Mouse (Mus musculus) liver, embryonic 14.5 days (tissue): Measurements from ENCODE around the gene Slc38a1. TPM values are rescaled to one million over a fixed set of nuclear protein-coding genes. Genes with fewer than 3 reads are reported as not detected.
A peak's percentile ranks its signal among the peaks of the same experiment; 100 is the strongest.

Experiments used
- ATAC-seq: fragments of 200-750 bp; cut with Nextera tagmentation; 2 replicates; pipeline ENCODE4 v1.8.0; 2017; ENCODE audit warnings: moderate number of reproducible peaks, mild to moderate bottlenecking, moderate library complexity; ENCODE audit not compliant: insufficient read depth
- DNase-seq, 3 experiments: peaks; one replicate each; pipeline ENCODE4 v3.0.0-alpha.2; 2012 to 2013; ENCODE audit warnings: low read depth in 3 of 3, low spot score in 3 of 3
- H3K27ac ChIP-seq: fragments of 300-500 bp; sonication (generic); 2 replicates; pipeline ENCODE4 v1.5.1; 2014; ENCODE audit warnings: moderate library complexity, mild to moderate bottlenecking, control low read depth, inconsistent platforms
- H3K27me3 ChIP-seq: fragments of 300-500 bp; sonication (generic); 2 replicates; pipeline ENCODE4 v1.6.1; 2014; ENCODE audit warnings: mild to moderate bottlenecking, low read length, moderate library complexity; ENCODE audit not compliant: control insufficient read depth, insufficient read depth
- H3K36me3 ChIP-seq: fragments of 300-500 bp; sonication (generic); replicated peaks from 2 replicates; pipeline ENCODE4 v1.6.1; 2014; ENCODE audit warnings: low read depth; ENCODE audit not compliant: control insufficient read depth, insufficient read depth
- H3K4me1 ChIP-seq, 2 experiments: fragments of 200-500 bp in 1 of 2; fragments of 300-500 bp in 1 of 2; sonication (generic) in 1 of 2; replicated peaks; 2 replicates each; pipeline ENCODE4 v1.6.1; 2012 to 2014; ENCODE audit warnings: antibody characterized with exemption in 1 of 2, inconsistent platforms in 1 of 2, low read length in 1 of 2; ENCODE audit not compliant: control insufficient read depth in 2 of 2, insufficient read depth in 2 of 2
- H3K4me2 ChIP-seq: fragments of 300-500 bp; sonication (generic); 2 replicates; pipeline ENCODE4 v1.6.1; 2014; ENCODE audit warnings: low read depth, mild to moderate bottlenecking, control low read depth, moderate library complexity
- H3K4me3 ChIP-seq, 2 experiments: fragments of 200-500 bp in 1 of 2; fragments of 300-500 bp in 1 of 2; sonication (generic) in 1 of 2; 2 replicates each; pipeline ENCODE4 v1.5.1; 2012 to 2014; ENCODE audit warnings: low read depth in 2 of 2, low read length in 2 of 2, mild to moderate bottlenecking in 2 of 2, control low read depth in 1 of 2, inconsistent platforms in 1 of 2, moderate library complexity in 1 of 2; ENCODE audit not compliant: insufficient read depth in 1 of 2
- H3K9ac ChIP-seq: fragments of 300-500 bp; sonication (generic); replicated peaks from 2 replicates; pipeline ENCODE4 v1.6.1; 2014; ENCODE audit warnings: mild to moderate bottlenecking, control low read depth, moderate library complexity
- H3K9me3 ChIP-seq: fragments of 300-500 bp; sonication (generic); 2 replicates; pipeline ENCODE4 v1.6.1; 2016; ENCODE audit warnings: low read length, mixed read lengths; ENCODE audit not compliant: control insufficient read depth
- CTCF ChIP-seq: IDR thresholded peaks from 2 replicates; pipeline ENCODE4 v1.5.1; 2016; ENCODE audit warnings: antibody characterized with exemption, low read depth, control low read depth
- EP300 ChIP-seq: IDR thresholded peaks from 2 replicates; pipeline ENCODE4 v1.6.1; 2016; ENCODE audit warnings: antibody characterized with exemption, low read depth
- WGBS: fragments of 180-500 bp; shearing (Covaris S2); extraction: QIAGEN DNeasy Blood & Tissue Kit; methylation state at CpG from one replicate; pipeline ENCODE4 v1.1.7; 2014; ENCODE audit not compliant: insufficient replicate concordance; 5-methylcytosine and 5-hydroxymethylcytosine counted together
- polyA plus RNA-seq, 2 experiments: library from polyadenylated mRNA; depleted of rRNA in 1 of 2; stranded (reverse) in 1 of 2; unstranded in 1 of 2; fragments of >200 nt; fragmentation: Nextera tagmentation in 1 of 2; extraction: Ambion mirVana in 1 of 2; gene quantifications; 2 replicates each; pipeline versions ENCODE4 v1.2.1 to v1.2.3; 2012 to 2014

Gene Slc38a1
- polyA plus RNA-seq, 2 experiments: 9.3 to 15.5 TPM

DNA sequence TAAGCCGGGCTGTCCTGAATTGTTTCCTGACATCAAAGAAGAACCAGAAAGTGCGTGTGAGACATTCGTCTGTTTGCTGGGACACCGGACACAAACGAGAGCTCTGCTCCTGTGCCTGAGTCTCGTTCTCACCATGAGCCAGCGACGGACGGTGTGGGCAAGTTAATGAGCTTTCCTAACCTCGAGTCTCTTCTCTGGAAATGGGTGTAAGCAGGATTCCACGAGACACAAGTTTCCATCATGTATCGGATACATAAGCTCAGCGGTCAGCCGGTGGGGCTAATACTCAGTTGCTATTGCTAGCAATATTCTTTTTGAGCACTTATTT lies 15.5 kb upstream of the Slc38a1 start:
- DNase-seq (no peak), ATAC-seq (no peak)
- WGBS: 73% methylated on average over 14 of the region's 14 CpGs
- Histone ChIP-seq H3K27me3 (no peaks in the 10 kb centered on the region), H3K9ac (no peak overlapping the region), H3K4me3 (no peak overlapping the region), H3K36me3 (no peaks in the 10 kb centered on the region), H3K4me1 (peaks cover 0 to 13% of the 10 kb centered on the region in 2 experiments; a peak in 3 of 4 replicates), H3K9me3 (no peaks in the 10 kb centered on the region), H3K4me2 (no peak overlapping the region), H3K27ac (no peak overlapping the region)
- TF ChIP-seq CTCF: no peak
- TF ChIP-seq EP300: no peak

DNA sequence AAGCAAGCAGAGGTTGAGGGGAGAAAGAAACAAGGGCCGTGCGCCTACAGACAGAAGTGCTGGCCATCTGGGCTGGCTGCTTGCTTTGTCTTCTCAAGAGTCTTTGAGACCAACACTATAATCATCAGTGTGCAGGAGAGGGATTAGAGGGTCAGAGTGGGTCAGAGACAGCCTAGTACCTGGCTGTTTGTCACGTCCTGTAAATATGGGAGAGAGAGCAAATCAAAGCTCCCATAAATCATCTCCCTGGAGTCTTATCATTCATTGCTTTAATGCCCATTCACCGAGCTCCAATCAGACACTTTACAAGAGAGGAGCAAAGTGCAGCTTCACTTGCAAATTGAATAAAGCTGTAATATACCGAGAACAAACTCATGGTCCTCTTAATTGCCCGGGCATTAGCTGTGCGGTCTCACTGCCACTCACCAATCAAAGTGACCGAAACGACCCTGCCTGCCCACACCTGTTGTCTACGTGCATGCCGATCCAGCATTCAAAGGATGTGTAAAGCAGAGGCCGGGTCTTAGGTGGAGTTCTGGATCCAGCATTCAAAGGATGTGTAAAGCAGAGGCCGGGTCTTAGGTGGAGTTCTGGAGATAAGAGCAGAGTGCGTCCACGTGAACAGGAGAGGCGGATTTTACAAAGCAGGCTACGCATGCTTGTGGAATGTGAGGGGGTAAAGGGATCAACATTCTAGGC lies 15.0 kb upstream of the Slc38a1 start:
- H3K9ac ChIP-seq: no peak overlapping the region
- H3K27me3 ChIP-seq: no peaks in the 10 kb centered on the region
- H3K4me1 ChIP-seq: peaks cover 0 to 13% of the 10 kb centered on the region in 2 experiments; a peak in 3 of 4 replicates
- H3K36me3 ChIP-seq: no peaks in the 10 kb centered on the region
- no peak overlapping the region for H3K4me3 ChIP-seq
- no peak overlapping the region for H3K27ac ChIP-seq
- no peak for DNase-seq
- no peak overlapping the region for H3K4me2 ChIP-seq
- 70% methylated on average over 17 of the region's 17 CpGs for WGBS
- H3K9me3 ChIP-seq: no peaks in the 10 kb centered on the region
- TF ChIP-seq CTCF (no peak), EP300 (no peak)
- ATAC-seq: no peak

DNA sequence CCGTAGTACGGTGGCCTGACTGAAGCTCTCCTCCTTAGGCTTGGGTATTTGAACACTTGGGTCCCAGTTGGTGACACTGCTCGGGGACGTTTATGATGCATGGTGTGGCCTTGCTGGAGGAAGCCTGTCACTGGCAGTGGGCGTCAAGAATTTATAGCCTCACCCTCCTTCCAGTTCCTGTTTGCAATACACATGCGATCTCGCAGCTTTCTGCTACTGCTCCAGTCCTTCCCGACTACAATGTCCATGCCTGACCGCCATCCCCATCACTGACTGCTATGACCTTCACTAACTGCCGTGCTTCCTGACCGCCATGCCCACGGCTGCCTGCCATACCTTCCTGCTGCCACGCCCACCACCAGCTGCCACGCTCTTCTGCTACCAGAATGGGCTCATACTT lies 12.8 kb upstream of the Slc38a1 start:
- Histone ChIP-seq H3K9me3 (no peaks in the 10 kb centered on the region), H3K4me1 (peaks cover 0 to 13% of the 10 kb centered on the region in 2 experiments; a peak in 3 of 4 replicates), H3K4me3 (no peak overlapping the region), H3K36me3 (no peaks in the 10 kb centered on the region), H3K9ac (no peak overlapping the region; the same call in 1 of the 2 replicates), H3K27ac (no peak overlapping the region), H3K27me3 (no peaks in the 10 kb centered on the region), H3K4me2 (peak overlapping the region; percentile 47)
- no peak for ATAC-seq
- DNase-seq: no peak
- TF ChIP-seq CTCF (no peak), EP300 (no peak)
- WGBS: 29% methylated on average over 14 of the region's 14 CpGs

DNA sequence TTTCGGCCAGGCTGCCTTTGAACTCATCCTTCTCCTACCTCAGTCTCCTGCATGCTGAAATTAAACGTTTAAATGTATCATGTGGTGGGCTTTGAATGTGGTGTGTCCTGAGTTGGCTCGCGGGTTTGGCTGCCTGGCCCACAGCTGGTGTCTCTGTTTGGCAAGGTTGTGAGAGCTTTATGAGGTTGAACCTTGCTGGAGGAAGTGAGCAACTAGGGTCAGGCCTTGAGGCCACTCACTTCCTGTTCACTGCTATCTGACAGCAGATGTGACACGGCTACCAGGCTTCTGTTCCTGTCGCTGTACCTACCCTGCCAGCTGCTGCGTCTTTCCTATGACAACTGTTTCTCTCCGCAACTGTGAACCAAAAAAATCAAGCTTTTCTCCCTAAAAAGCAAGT lies 12.0 kb upstream of the Slc38a1 start:
- H3K9ac ChIP-seq: no peak overlapping the region
- H3K4me1 ChIP-seq: peaks cover 0 to 13% of the 10 kb centered on the region in 2 experiments; a peak in 3 of 4 replicates
- no peak for TF ChIP-seq CTCF
- no peak for TF ChIP-seq EP300
- H3K9me3 ChIP-seq: no peaks in the 10 kb centered on the region
- peak; percentile 68 for ATAC-seq
- no peak for DNase-seq
- H3K4me2 ChIP-seq: peak overlapping the region; percentile 47
- H3K36me3 ChIP-seq: no peaks in the 10 kb centered on the region
- no peaks in the 10 kb centered on the region for H3K27me3 ChIP-seq
- no peak overlapping the region for H3K27ac ChIP-seq
- H3K4me3 ChIP-seq: no peak overlapping the region
- WGBS: 11% methylated on average over 8 of the region's 8 CpGs

DNA sequence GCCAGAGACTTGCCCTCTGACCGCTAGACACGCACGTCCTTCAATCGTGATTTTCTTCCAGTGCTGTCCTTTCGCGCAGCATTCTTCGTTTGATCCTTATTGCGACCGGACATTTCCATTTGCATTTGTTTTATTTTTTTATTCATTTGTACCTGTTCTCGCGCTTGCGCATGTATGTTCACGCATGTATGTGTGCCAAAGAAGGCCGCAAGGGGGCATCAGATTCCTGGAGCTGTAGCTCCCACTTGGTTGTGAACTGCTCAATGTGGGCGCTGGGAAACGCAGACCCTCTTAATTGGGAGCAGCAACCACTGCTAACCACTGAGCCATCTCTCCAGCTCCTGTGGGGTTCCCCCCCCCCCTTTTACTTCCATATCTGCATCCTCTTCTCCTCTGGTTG lies 10.3 kb upstream of the Slc38a1 start:
- Histone ChIP-seq H3K4me2 (no peak overlapping the region), H3K9me3 (no peaks in the 10 kb centered on the region), H3K27me3 (no peaks in the 10 kb centered on the region), H3K9ac (no peak overlapping the region), H3K4me3 (no peak overlapping the region), H3K36me3 (no peaks in the 10 kb centered on the region), H3K27ac (no peak overlapping the region), H3K4me1 (peaks cover 0 to 12% of the 10 kb centered on the region in 2 experiments; a peak in 3 of 4 replicates)
- no peak for TF ChIP-seq EP300
- no peak for TF ChIP-seq CTCF
- DNase-seq (no peak), ATAC-seq (no peak)
- WGBS: 89% methylated on average over 16 of the region's 16 CpGs
